Mouse (Mus musculus) ES-E14 (cell line): ENCODE measurements at regions not wholly inside any gene's neighbourhood (a gene's known extent, or its start where the extent isn't known, plus 50 kb on each side); places are given as distances from the start of the nearest gene placed in this dataset.

Experiments
- DNase-seq: peaks from one replicate; pipeline ENCODE4 v3.0.0-alpha.2; 2013; ENCODE audit warnings: low read depth, low spot score
- H3K27ac ChIP-seq: 2 replicates; pipeline ENCODE4 v1.5.1; 2012; ENCODE audit warnings: low read depth, mild to moderate bottlenecking, low read length, moderate library complexity, mixed read lengths; ENCODE audit not compliant: poor library complexity, insufficient read depth, severe bottlenecking
- H3K36me3 ChIP-seq: 2 replicates; pipeline ENCODE4 v1.6.1; 2012; ENCODE audit warnings: mild to moderate bottlenecking, low read length, moderate library complexity, mixed read lengths; ENCODE audit not compliant: control insufficient read depth, poor library complexity, insufficient read depth, severe bottlenecking
- H3K4me1 ChIP-seq, 2 experiments: fragments of 150-350 bp in 1 of 2; sonication (generic) in 1 of 2; 2 replicates each; pipeline ENCODE4 v1.6.1; 2012; ENCODE audit warnings: low read length in 2 of 2, mild to moderate bottlenecking in 1 of 2, mixed read lengths in 1 of 2; ENCODE audit not compliant: control insufficient read depth in 2 of 2, insufficient read depth in 2 of 2, poor library complexity in 1 of 2
- H3K4me3 ChIP-seq, 2 experiments: fragments of 150-350 bp in 1 of 2; sonication (generic) in 1 of 2; 2 replicates each; pipeline ENCODE4 v1.5.1; 2012; ENCODE audit warnings: low read length in 2 of 2, low read depth in 1 of 2, mild to moderate bottlenecking in 1 of 2, mixed read lengths in 1 of 2; ENCODE audit not compliant: insufficient read depth in 1 of 2, poor library complexity in 1 of 2, severe bottlenecking in 1 of 2
- H3K9ac ChIP-seq: 2 replicates; pipeline ENCODE4 v1.6.1; 2012; ENCODE audit warnings: low read depth, mild to moderate bottlenecking, low read length, mixed read lengths; ENCODE audit not compliant: poor library complexity, insufficient read depth, severe bottlenecking
- H3K9me3 ChIP-seq: fragments of 150-350 bp; sonication (generic); 2 replicates; pipeline ENCODE4 v1.6.1; 2012; ENCODE audit warnings: low read depth, mild to moderate bottlenecking, low read length; ENCODE audit not compliant: control insufficient read depth, insufficient read depth
- CHD2 ChIP-seq: IDR thresholded peaks from 2 replicates; pipeline ENCODE4 v1.6.1; 2014; ENCODE audit warnings: mild to moderate bottlenecking, low read depth, low read length, inconsistent platforms
- HCFC1 ChIP-seq: IDR thresholded peaks from 2 replicates; pipeline ENCODE4 v1.6.1; 2012; ENCODE audit warnings: low read length, inconsistent platforms, borderline replicate concordance; ENCODE audit not compliant: insufficient read depth
- MAFK ChIP-seq: IDR thresholded peaks from 2 replicates; pipeline ENCODE4 v1.6.1; 2014; ENCODE audit warnings: mild to moderate bottlenecking, low read depth, low read length, inconsistent platforms; ENCODE audit not compliant: insufficient read depth
- ZC3H11A ChIP-seq: IDR thresholded peaks from 2 replicates; pipeline ENCODE4 v1.6.1; 2012; ENCODE audit warnings: low read depth, mild to moderate bottlenecking, inconsistent platforms, low read length, borderline replicate concordance
- ZNF384 ChIP-seq: IDR thresholded peaks from 2 replicates; pipeline ENCODE4 v1.6.1; 2012; ENCODE audit warnings: low read depth, low read length, inconsistent platforms
- in situ Hi-C, 2 experiments: fragments of 600-800 bp; cut with MboI; formaldehyde crosslinking; loops; one replicate each; pipeline ENCODE4 v1.15.1; 2025; ENCODE audit warnings: low sequenced_read_pairs in 2 of 2, inconsistent platforms in 1 of 2; ENCODE audit not compliant: unreplicated experiment in 2 of 2

- DNase-seq, result no peak
- Histone ChIP-seq H3K36me3 (no peaks in the 10 kb centered on the region), H3K4me3 (no peak overlapping the region), H3K9me3 (no peaks in the 10 kb centered on the region), H3K27ac (no peak overlapping the region), H3K9ac (no peak overlapping the region), H3K4me1 (no peaks in the 10 kb centered on the region)
- TF ChIP-seq MAFK, result no peak
- no peak for TF ChIP-seq ZC3H11A
- no peak for TF ChIP-seq CHD2
- no peak for TF ChIP-seq ZNF384
- no peak for TF ChIP-seq HCFC1
- in situ Hi-C loops, result no loop called here
Measured at GRCm38 (mm10) chr3:137541666-137542065, 79.7 kb upstream of the Ddit4l start.

GRCm38 (mm10) chr3:137542343-137542742, 79.1 kb upstream of the Ddit4l start:
- no peaks in the 10 kb centered on the region for H3K4me1 ChIP-seq
- in situ Hi-C loops, result no loop called here
- no peak overlapping the region for H3K4me3 ChIP-seq
- H3K9me3 ChIP-seq, result no peaks in the 10 kb centered on the region
- DNase-seq, result no peak
- H3K27ac ChIP-seq, result no peak overlapping the region
- TF ChIP-seq CHD2 (no peak), HCFC1 (no peak), ZNF384 (no peak), ZC3H11A (no peak), MAFK (no peak)
- no peak overlapping the region for H3K9ac ChIP-seq
- no peaks in the 10 kb centered on the region for H3K36me3 ChIP-seq

- DNase-seq, result peak; percentile 84
Measured at GRCm38 (mm10) chr3:137547414-137547877, 74.0 kb upstream of the Ddit4l start.

GRCm38 (mm10) chr3:137547938-137548337, 73.5 kb upstream of the Ddit4l start:
- TF ChIP-seq ZC3H11A, result no peak
- H3K27ac ChIP-seq, result no peak overlapping the region
- H3K4me1 ChIP-seq, result peaks cover 0 to 2% of the 10 kb centered on the region in 2 experiments; a peak in 1 of 4 replicates
- in situ Hi-C loops, result no loop called here
- no peak overlapping the region for H3K4me3 ChIP-seq
- no peak overlapping the region for H3K9ac ChIP-seq
- DNase-seq, result no peak
- H3K36me3 ChIP-seq, result no peaks in the 10 kb centered on the region
- H3K9me3 ChIP-seq, result no peaks in the 10 kb centered on the region

More at GRCm38 (mm10) chr3:137547414-137547877, 74.0 kb upstream of the Ddit4l start:
- Histone ChIP-seq H3K4me1 (peaks cover 0 to 2% of the 10 kb centered on the region in 2 experiments; a peak in 1 of 4 replicates), H3K27ac (no peak overlapping the region), H3K9me3 (no peaks in the 10 kb centered on the region), H3K9ac (no peak overlapping the region), H3K4me3 (no peak overlapping the region), H3K36me3 (no peaks in the 10 kb centered on the region)
- in situ Hi-C loops, result no loop called here
- TF ChIP-seq ZNF384, result no peak
- no peak for TF ChIP-seq MAFK
- no peak for TF ChIP-seq ZC3H11A
- no peak for TF ChIP-seq CHD2
- no peak for TF ChIP-seq HCFC1

- in situ Hi-C loops, result no loop called here
- no peak for DNase-seq
- H3K36me3 ChIP-seq, result no peaks in the 10 kb centered on the region
- no peak overlapping the region for H3K4me3 ChIP-seq
- no peak for TF ChIP-seq ZC3H11A
- TF ChIP-seq ZNF384, result no peak
- no peak for TF ChIP-seq HCFC1
- TF ChIP-seq CHD2, result no peak
- no peak for TF ChIP-seq MAFK
- H3K9ac ChIP-seq, result no peak overlapping the region
- no peaks in the 10 kb centered on the region for H3K9me3 ChIP-seq
- peaks cover 0 to 2% of the 10 kb centered on the region in 2 experiments; a peak in 1 of 4 replicates for H3K4me1 ChIP-seq
- H3K27ac ChIP-seq, result no peak overlapping the region
Measured at GRCm38 (mm10) chr3:137550708-137551107, 70.7 kb upstream of the Ddit4l start.
